Mouse (Mus musculus): ENCODE measurements around the gene Ccr8.

Gene Ccr8

DNA sequence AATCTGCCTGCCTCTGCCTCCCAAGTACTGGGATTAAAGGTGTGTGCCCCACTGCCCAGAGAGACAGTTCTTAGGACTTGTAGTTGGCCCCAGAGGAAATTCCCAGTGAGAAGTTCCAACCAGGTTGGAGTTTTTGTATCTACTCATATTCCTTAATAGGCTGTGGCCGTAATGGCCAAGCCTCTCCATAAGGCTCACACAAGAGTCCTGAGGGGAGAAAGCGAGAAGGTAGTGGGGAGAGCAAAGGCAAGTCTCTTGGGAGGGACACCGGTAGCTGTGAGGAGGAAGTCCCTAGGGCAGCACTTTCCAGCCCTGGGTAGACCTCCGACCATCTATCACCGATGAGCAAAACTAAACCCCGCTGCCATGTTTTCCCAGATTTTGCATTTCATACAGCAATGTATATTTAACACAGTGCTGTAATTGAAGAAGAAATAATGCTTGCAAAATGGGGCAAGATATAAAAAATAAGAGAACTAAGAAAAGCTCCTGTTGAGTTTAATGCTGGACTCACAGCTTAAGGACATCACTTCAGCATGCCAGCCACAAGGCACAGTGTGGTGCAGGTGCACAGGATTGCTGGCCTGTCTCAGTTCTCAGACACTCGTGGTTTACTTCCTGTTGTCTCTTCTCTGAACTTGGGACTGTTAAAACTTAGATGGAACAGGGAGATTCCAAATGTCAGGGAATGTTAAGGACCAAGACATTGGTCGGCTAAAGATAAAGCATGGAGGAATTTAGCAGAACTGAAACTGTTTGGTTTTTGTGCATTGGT lies 41.3 kb downstream of the Ccr8 start:
- DNase-seq (ENCODE audit: low read depth, low spot score): no peak

DNA sequence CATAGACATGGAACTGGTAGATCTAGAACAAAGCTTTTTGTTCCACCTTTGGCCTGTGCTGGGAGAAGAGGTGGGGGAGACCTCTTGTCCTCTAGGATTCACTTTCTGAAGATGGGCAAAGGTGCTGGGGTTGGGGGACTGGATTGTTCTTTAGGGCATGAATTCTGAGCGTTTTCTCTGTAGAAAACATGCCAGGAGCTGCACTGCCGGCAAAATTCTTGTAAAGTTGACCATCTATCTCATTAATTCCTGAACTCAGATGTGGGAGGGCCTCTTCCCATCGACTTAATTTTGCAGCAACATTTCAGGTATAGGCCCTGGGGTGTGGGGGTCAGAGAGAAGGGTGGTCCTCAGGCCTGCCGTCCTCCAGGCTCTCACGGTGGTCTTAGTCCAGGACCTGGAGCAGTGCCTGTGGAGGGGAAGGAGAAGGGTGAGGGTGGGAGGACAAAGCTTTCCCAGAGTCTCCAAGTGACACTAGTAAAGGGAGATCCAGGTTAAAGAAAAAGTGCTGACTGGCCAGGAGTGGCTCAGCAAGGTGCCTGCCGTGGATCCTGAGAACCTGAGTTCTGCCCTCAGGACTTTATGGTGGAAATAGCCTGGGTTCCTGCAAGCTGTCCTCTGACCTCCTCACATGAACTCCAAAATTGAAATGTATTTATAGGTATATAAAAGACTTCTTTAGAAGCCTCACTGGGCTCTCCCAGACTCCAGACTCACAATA lies 42.0 kb downstream of the Ccr8 start:
- DNase-seq (ENCODE audit: low read depth, low spot score): no peak

DNA sequence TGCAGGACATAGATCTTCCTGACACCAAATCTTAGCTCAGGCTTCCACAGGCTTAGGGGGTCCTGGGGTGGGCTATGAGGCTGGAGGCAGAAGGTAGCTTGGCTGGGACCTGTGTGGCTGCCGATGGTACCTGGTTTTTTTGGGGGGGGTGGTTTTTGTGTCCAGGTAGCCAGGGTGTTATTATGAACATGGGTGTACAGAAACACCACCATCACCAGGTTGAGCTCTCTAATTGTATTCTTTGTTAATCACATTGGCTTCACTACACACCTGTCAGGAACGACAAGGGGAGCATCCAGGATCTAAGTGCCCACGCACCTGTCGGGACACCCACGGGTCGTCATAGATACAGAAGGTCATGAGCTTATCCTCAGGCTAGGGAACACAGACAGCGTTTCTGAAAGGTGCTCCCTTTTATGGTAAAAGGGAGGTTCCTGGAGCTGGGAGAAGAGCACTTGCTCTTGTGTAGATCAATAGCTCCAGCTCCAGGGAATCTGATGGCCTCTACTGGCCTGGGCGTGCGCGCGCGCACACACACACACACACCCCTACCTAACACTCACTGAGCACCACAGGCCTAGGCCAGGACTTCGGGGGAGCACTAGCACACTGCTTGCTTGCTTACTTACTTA lies 42.7 kb downstream of the Ccr8 start:
- DNase-seq (ENCODE audit: low read depth, low spot score): no peak

GRCm38 (mm10) chr9:120135454-120135853 lies 43.5 kb downstream of the Ccr8 start:
- DNase-seq (ENCODE audit: low read depth, low spot score): no peak

DNA sequence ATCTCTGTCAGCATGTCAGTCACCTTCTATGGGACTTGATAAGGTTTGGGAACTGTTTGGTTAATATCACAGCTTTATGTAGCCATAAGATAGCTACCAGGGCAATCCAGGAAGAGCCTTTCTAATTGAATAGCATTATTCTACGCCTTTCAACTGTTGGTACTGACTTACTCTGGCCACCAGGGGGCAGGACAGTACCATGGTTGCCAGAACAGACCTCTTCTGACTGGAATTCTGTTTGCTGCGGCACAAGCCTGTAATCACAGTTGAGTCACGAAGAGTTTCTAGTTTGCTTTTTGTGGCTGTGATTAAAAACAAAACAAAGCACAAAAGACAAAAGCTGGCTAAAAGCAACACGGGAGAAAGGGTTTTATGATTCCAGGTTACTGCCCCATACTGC lies 48.7 kb downstream of the Ccr8 start:
- peak; percentile 62 for DNase-seq (ENCODE audit: low read depth, low spot score)

DNA sequence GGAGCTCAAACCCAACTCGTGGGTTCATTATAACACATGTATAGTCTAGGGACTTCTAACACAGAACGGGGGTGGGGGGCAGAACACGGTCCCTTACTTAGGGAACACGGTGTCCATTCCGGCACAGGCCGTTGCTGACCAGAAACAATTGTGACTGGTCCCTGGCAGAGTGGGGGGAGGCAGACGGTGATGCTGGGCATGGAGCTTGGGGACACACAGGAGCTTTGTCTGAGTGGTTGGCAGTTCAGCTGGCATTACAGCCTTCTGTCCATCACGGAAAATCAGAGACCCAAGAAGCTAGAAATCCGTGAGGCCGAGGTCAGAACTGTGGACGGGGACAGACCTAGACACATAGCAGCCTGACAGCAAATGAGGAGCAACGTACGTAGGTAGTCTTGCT lies 52.6 kb downstream of the Ccr8 start:
- no peak for DNase-seq (ENCODE audit: low read depth, low spot score)
